Mouse (Mus musculus) adrenal gland, adult (tissue): ENCODE results near the gene Abcc4.
A peak's percentile ranks its signal among the peaks of the same experiment; 100 is the strongest.

Experiments
- DNase-seq, 2 experiments: peaks; one replicate each; pipeline ENCODE4 v3.0.0; 2022 to 2023; ENCODE audit warnings: low spot score in 1 of 2; ENCODE audit not compliant: inconsistent age in 2 of 2

Abcc4 gene

DNA sequence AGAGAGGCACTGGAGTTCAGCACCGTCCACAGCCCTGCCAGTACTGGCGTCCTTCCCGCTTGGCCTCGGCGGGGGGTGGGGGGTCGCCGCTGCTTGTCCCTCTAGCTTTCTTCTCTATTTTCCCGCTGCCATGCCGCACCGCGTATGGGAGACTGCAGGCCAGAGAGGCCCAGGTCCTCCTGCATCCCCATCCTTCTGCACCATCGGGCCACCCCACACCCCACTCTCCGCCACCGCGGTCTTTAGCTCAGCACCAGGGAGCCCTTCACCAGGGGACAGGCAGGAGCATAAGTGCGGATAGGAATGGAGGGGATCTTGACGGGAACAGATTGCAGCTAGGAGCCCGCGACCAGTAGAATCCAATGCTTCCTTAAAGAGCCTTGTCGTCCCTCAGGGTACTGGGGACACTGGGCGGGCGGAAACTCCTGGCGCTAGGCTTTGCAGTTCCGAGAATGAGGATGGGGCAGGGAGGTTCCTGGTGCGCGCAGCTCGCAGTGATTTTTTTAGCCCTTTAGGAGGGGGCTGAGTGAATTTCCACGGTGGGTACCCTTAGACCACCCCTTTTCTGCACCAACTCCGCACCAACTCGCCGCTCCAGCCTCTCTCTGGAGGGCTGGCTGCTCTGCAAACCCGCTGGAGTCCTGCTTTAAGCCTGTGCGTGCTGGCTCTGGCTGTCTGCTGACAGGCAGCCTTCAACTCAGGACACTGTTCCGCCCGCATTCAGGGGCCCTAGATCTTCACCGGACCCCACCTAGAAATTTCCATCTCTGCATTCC, 268.7 kb downstream of the Abcc4 start:
- peak; percentile 7 to 51 for DNase-seq

DNA sequence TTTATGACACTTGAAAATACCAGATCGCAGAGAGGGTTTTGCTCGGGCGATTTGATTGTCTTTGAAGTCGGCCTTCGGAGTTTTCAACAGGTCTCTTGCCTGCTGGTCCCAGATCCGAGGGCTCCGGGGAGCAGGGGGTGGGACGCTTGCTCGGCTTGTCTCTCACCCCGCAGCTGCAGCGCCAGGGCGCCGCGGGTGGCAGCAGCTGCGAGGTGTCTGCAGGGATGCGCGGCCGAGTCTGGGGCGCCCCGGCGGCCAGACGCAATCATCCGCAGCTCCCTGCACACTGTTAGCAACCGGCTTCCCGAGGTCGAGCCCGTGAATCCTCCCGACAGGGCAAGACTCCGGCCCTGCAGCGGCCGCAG, 269.2 kb downstream of the Abcc4 start:
- peak; percentile 10 to 50 for DNase-seq

- DNase-seq: no peak
Measured at GRCm38 (mm10) chr14:118435676-118436330, 270.2 kb downstream of the Abcc4 start.

- DNase-seq: no peak
Measured at GRCm38 (mm10) chr14:118434842-118435241, 271.2 kb downstream of the Abcc4 start.

DNA sequence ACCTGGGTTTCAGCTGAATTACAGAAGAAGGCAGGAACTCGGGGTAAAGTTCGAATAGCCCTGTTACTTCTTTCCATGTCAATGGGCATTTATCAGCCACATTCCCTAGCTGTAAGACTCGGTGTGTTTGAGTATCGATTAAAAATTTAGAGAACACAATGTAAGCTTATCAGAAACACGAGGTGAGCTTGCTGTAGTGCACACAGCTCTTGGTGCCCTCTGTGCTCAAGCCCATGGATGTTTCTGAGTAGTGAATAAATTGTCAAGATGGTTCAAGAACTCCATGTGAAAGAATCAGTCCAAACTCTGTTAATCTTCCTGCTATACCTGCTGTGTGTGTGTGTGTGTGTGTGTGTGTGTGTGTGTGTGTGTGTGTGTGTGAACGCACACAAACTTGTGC, 272.2 kb downstream of the Abcc4 start:
- no peak for DNase-seq
